Mouse (Mus musculus) embryonic facial prominence, embryonic 13.5 days (tissue): ENCODE results near the gene Herc1. TPM values are rescaled to one million over a fixed set of nuclear protein-coding genes. Genes with fewer than 3 reads are reported as not detected.

Source experiments
- ATAC-seq: fragments of 200-750 bp; cut with Nextera tagmentation; 2 replicates; pipeline ENCODE4 v1.8.0; 2017; ENCODE audit warnings: low read depth; ENCODE audit not compliant: insufficient number of reproducible peaks, insufficient read depth, low FRiP score, low TSS enrichment
- H3K27ac ChIP-seq: fragments of 300-500 bp; sonication (generic); 2 replicates; pipeline ENCODE4 v1.5.1; 2015; ENCODE audit warnings: moderate library complexity, mild to moderate bottlenecking, inconsistent platforms
- H3K27me3 ChIP-seq: fragments of 300-500 bp; sonication (generic); 2 replicates; pipeline ENCODE4 v1.6.1; 2015; ENCODE audit warnings: mild to moderate bottlenecking, inconsistent platforms
- H3K36me3 ChIP-seq: fragments of 300-500 bp; sonication (generic); 2 replicates; pipeline ENCODE4 v1.6.1; 2015; ENCODE audit warnings: mild to moderate bottlenecking, inconsistent platforms
- H3K4me1 ChIP-seq: fragments of 300-500 bp; sonication (generic); 2 replicates; pipeline ENCODE4 v1.6.1; 2015; ENCODE audit warnings: inconsistent platforms
- H3K4me2 ChIP-seq: fragments of 300-500 bp; sonication (generic); 2 replicates; pipeline ENCODE4 v1.6.1; 2015; ENCODE audit warnings: moderate library complexity, mild to moderate bottlenecking, inconsistent platforms
- H3K4me3 ChIP-seq: fragments of 300-500 bp; sonication (generic); 2 replicates; pipeline ENCODE4 v1.5.1; 2015; ENCODE audit warnings: mild to moderate bottlenecking, inconsistent platforms
- H3K9ac ChIP-seq: fragments of 300-500 bp; sonication (generic); 2 replicates; pipeline ENCODE4 v1.6.1; 2015; ENCODE audit warnings: mild to moderate bottlenecking, inconsistent platforms
- H3K9me3 ChIP-seq: fragments of 300-500 bp; sonication (generic); 2 replicates; pipeline ENCODE4 v1.6.1; 2016; ENCODE audit warnings: inconsistent platforms
- WGBS: fragments of 180-500 bp; shearing (Covaris S2); methylation state at CpG from one replicate; pipeline ENCODE4 v1.1.7; 2015; ENCODE audit warnings: mixed read lengths; 5-methylcytosine and 5-hydroxymethylcytosine counted together
- polyA plus RNA-seq: library from polyadenylated mRNA; unstranded; fragments of >200 nt; fragmentation: Nextera tagmentation; extraction: Ambion mirVana; gene quantifications from 2 replicates; pipeline ENCODE4 v1.2.1, GENCODE M21; 2015

Gene Herc1
- polyA plus RNA-seq, 1 experiment from 2014 or later, result 24.0 TPM

- no peak overlapping the region for H3K27ac ChIP-seq
- 0 out of 2 replicates have a peak, but pooled peaks cover 5% of the 10 kb centered on the region for H3K4me1 ChIP-seq
- H3K36me3 ChIP-seq, result no peaks in the 10 kb centered on the region
- H3K27me3 ChIP-seq, result no peaks in the 10 kb centered on the region
- H3K4me3 ChIP-seq, result no peak overlapping the region
- H3K9ac ChIP-seq, result no peak overlapping the region
- no peaks in the 10 kb centered on the region for H3K9me3 ChIP-seq
- WGBS, result 20% methylated on average over 6 of the region's 6 CpGs
- no peak for ATAC-seq
- no peak overlapping the region for H3K4me2 ChIP-seq
These were observed 20.8 kb upstream of the Herc1 start for GRCm38 (mm10) chr9:66329474-66329873.

GRCm38 (mm10) chr9:66330437-66330836, 19.8 kb upstream of the Herc1 start:
- H3K9ac ChIP-seq, result no peak overlapping the region
- no peaks in the 10 kb centered on the region for H3K36me3 ChIP-seq
- no peaks in the 10 kb centered on the region for H3K27me3 ChIP-seq
- H3K4me3 ChIP-seq, result no peak overlapping the region
- H3K27ac ChIP-seq, result no peak overlapping the region
- no peaks in the 10 kb centered on the region for H3K9me3 ChIP-seq
- ATAC-seq, result no peak
- H3K4me1 ChIP-seq, result 0 out of 2 replicates have a peak, but pooled peaks cover 5% of the 10 kb centered on the region
- no peak overlapping the region for H3K4me2 ChIP-seq
- WGBS, result 72% methylated on average over 3 of the region's 3 CpGs

- Histone ChIP-seq H3K4me3 (no peak overlapping the region), H3K27ac (no peak overlapping the region), H3K4me1 (0 out of 2 replicates have a peak, but pooled peaks cover 5% of the 10 kb centered on the region), H3K4me2 (no peak overlapping the region), H3K36me3 (no peaks in the 10 kb centered on the region), H3K27me3 (no peaks in the 10 kb centered on the region), H3K9ac (no peak overlapping the region), H3K9me3 (no peaks in the 10 kb centered on the region)
- 72% methylated on average over 2 of the region's 2 CpGs for whole genome bisulfite sequencing
- no peak for ATAC-seq
These were observed 18.7 kb upstream of the Herc1 start for GRCm38 (mm10) chr9:66331548-66331947.

- Histone ChIP-seq H3K4me1 (0 out of 2 replicates have a peak, but pooled peaks cover 5% of the 10 kb centered on the region), H3K9ac (no peak overlapping the region), H3K27ac (no peak overlapping the region), H3K36me3 (no peaks in the 10 kb centered on the region), H3K4me2 (no peak overlapping the region), H3K4me3 (no peak overlapping the region), H3K9me3 (no peaks in the 10 kb centered on the region), H3K27me3 (no peaks in the 10 kb centered on the region)
- 85% methylated on average over 2 of the region's 2 CpGs for WGBS
- ATAC-seq, result no peak
These were observed 17.9 kb upstream of the Herc1 start for GRCm38 (mm10) chr9:66332393-66332792.

DNA sequence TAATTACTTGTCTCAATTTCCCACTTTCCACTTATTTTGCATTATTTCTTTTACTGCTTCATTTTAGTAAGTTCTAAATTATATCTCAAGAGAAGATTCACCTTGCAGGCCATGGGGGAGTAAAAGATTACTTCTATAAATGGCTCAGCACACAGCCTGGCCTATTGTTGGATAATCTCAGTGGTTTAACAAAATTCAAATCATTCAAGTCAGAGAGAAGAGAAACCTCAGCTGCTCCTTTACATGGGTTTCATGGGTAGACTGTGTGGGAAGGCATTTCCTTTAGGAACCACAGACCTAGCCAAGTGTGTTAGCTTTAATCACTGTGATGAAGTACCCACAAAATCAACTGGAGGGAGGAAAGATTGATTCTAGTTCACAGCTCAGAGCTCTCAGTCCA, 13.0 kb upstream of the Herc1 start:
- Histone ChIP-seq H3K4me3 (no peak overlapping the region), H3K4me1 (no peaks in the 10 kb centered on the region), H3K36me3 (no peaks in the 10 kb centered on the region), H3K9me3 (no peaks in the 10 kb centered on the region), H3K27me3 (no peaks in the 10 kb centered on the region), H3K27ac (no peak overlapping the region), H3K4me2 (no peak overlapping the region), H3K9ac (no peak overlapping the region)
- ATAC-seq, result no peak

DNA sequence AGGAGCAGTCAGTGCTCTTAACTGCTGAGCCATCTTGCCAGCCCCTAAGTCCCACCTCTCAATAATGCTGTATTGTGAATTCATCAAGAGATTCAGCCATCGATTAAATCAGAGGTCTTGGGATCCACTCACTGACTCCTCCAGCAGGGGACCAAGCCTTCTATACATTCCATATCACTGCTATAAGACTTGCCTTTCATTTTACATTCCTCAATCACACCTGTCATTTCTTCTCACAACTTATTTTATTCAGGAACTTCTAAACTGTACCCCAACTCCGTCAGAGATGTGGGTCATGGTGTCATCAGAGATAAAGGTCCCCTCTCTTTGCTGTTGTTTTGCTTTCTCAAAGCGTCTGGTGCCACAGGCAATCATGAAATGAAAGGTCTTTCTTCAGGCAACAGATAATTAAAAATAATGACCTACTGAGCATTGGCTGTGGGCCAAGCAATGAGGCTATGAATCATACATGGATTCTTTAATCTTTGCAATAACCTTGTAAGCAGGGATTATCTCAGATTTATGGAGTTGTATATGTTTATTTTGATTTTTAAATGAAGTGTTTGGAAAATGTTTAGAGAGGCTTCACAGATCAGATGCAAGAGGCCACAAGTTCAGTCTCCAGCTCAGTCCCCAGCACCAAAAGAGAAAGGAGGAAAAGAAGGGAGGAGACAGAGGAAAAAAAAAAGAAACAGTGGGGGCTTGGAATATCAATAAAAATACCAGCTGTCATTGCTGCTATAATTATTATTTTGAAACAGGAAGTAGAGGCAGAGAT, 12.1 kb upstream of the Herc1 start:
- Histone ChIP-seq H3K36me3 (no peaks in the 10 kb centered on the region), H3K9ac (no peak overlapping the region), H3K27ac (no peak overlapping the region), H3K4me2 (no peak overlapping the region), H3K27me3 (no peaks in the 10 kb centered on the region), H3K4me1 (no peaks in the 10 kb centered on the region), H3K4me3 (no peak overlapping the region), H3K9me3 (no peaks in the 10 kb centered on the region)
- WGBS, result 60% methylated on average over 3 of the region's 3 CpGs
- ATAC-seq, result no peak

DNA sequence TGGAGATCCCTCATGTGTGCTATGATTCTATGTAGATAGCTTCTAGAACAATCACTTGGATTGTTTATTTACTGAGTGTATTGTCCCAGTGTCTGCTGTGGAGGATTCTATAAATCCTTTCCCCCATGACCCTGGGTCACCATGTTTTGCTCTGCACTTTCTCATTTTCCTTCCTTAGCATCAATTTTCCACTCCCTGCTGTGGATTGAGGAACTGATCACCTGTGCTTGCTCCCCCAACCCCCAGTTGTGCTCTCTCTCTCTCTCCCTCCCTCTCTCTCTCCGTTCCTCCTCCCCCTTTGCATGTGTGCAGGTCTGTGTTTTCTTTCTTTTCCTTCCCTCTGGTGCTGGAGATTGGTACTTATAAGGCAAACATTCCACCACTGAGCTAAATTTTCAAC, 10.5 kb upstream of the Herc1 start:
- Histone ChIP-seq H3K36me3 (no peaks in the 10 kb centered on the region), H3K9ac (no peak overlapping the region), H3K4me1 (no peaks in the 10 kb centered on the region), H3K27me3 (no peaks in the 10 kb centered on the region), H3K9me3 (no peaks in the 10 kb centered on the region), H3K4me3 (no peak overlapping the region), H3K4me2 (no peak overlapping the region), H3K27ac (no peak overlapping the region)
- WGBS, result 64% methylated on average over 1 of the region's 1 CpGs
- ATAC-seq, result no peak

GRCm38 (mm10) chr9:66340394-66341094, 9.7 kb upstream of the Herc1 start:
- no peaks in the 10 kb centered on the region for H3K27me3 ChIP-seq

DNA sequence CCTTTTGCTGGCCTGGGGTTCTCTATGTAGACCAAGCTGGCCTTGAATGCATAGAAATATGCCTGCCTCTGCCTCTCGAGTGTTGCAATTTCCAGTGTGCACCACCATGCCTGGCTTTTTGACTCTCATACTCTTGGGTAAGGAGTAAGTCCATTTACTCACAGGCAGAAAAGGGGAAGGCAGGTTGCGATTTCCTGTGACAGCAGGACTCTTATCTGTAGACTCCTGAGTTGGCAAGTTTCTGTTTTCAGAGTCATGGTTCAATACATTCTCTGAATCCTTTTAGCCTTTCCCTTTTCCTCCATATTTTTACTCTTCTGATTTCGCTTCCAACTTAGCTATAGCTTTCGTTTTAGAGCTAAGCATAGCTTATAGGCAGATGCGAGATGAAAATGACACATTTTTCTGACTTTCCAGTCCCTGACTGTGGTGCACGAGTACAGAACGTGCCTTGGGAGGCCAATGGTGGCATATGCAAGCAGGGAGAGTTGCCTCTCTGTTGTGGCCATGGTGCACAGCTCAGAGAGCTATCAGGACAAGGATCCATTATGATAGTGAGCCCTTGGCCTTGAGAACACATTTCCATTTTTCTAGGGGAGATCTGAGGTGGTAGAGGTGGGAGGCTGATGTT, 2.7 kb upstream of the Herc1 start:
- no peak for ATAC-seq
- Histone ChIP-seq H3K9me3 (no peaks in the 10 kb centered on the region), H3K36me3 (no peaks in the 10 kb centered on the region), H3K4me1 (peaks cover 13% of the 10 kb centered on the region), H3K9ac (no peak overlapping the region), H3K4me3 (no peak overlapping the region), H3K4me2 (no peak overlapping the region), H3K27me3 (no peaks in the 10 kb centered on the region), H3K27ac (no peak overlapping the region)
- 89% methylated on average over 7 of the region's 7 CpGs for WGBS

More at GRCm38 (mm10) chr9:66340394-66341094, 9.7 kb upstream of the Herc1 start:
- H3K9me3 ChIP-seq, result no peaks in the 10 kb centered on the region
- no peak overlapping the region for H3K27ac ChIP-seq
- H3K4me2 ChIP-seq, result no peak overlapping the region
- ATAC-seq, result no peak
- 80% methylated on average over 3 of the region's 3 CpGs for WGBS
- H3K4me1 ChIP-seq, result no peaks in the 10 kb centered on the region
- no peak overlapping the region for H3K9ac ChIP-seq
- no peak overlapping the region for H3K4me3 ChIP-seq
- no peaks in the 10 kb centered on the region for H3K36me3 ChIP-seq

DNA sequence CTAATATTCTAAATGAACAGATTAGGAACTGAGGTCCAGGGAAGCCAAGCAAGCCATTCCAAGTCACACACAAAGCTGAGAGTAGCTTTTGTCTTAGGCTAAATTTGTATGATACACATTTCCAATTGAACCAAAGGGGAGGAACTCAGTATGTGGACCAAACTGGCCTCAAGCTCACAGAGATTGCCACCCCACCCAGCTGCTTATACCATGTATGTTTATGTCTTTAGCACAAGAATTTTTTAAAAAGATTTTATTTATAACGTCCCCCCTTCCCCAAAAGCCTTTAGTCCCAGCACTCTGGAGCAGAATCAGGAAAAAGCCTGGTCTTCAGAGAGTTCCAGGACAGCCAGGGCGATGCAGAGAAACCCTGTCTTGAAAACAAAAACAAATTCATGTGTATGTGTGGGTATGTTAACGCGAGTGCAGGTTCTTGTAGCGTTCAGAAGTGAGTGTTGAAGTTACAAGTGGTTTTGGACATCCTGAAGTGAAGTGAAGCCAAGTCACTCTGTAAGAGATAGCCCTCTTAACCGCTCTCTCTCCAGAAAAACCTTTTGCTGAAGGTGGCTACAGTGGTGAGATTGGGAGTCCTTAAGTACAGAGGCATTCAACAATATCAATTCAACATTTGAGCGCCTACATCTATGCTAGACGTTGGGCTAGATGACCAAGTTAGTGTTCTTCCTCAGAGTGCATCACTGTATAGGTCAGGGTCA, 948 bp upstream of the Herc1 start:
- H3K27me3 ChIP-seq, result no peaks in the 10 kb centered on the region
- peak overlapping the region; percentile 98 for H3K9ac ChIP-seq
- peak overlapping the region; percentile 92 for H3K4me2 ChIP-seq
- no peak for ATAC-seq
- peak overlapping the region; percentile 99 for H3K4me3 ChIP-seq
- no peaks in the 10 kb centered on the region for H3K9me3 ChIP-seq
- H3K4me1 ChIP-seq, result peaks cover 13% of the 10 kb centered on the region
- peak overlapping the region; percentile 92; the same call in 1 of the 2 replicates for H3K27ac ChIP-seq
- WGBS, result 40% methylated on average over 8 of the region's 8 CpGs
- H3K36me3 ChIP-seq, result no peaks in the 10 kb centered on the region

GRCm38 (mm10) chr9:66350788-66351430, 659 bp downstream of the Herc1 start:
- peak overlapping the region; percentile 99 for H3K4me3 ChIP-seq
- no peaks in the 10 kb centered on the region for H3K36me3 ChIP-seq
- no peaks in the 10 kb centered on the region for H3K27me3 ChIP-seq
- 1% methylated on average over 32 of the region's 32 CpGs for WGBS
- H3K27ac ChIP-seq, result peak overlapping the region; percentile 92
- peak; percentile 59; the same call in 1 of the 2 replicates for ATAC-seq
- H3K9me3 ChIP-seq, result no peaks in the 10 kb centered on the region
- H3K4me2 ChIP-seq, result peak overlapping the region; percentile 92
- peak overlapping the region; percentile 98 for H3K9ac ChIP-seq
- peaks cover 13% of the 10 kb centered on the region for H3K4me1 ChIP-seq
